Mouse (Mus musculus): ENCODE results near the gene March7.

DNA sequence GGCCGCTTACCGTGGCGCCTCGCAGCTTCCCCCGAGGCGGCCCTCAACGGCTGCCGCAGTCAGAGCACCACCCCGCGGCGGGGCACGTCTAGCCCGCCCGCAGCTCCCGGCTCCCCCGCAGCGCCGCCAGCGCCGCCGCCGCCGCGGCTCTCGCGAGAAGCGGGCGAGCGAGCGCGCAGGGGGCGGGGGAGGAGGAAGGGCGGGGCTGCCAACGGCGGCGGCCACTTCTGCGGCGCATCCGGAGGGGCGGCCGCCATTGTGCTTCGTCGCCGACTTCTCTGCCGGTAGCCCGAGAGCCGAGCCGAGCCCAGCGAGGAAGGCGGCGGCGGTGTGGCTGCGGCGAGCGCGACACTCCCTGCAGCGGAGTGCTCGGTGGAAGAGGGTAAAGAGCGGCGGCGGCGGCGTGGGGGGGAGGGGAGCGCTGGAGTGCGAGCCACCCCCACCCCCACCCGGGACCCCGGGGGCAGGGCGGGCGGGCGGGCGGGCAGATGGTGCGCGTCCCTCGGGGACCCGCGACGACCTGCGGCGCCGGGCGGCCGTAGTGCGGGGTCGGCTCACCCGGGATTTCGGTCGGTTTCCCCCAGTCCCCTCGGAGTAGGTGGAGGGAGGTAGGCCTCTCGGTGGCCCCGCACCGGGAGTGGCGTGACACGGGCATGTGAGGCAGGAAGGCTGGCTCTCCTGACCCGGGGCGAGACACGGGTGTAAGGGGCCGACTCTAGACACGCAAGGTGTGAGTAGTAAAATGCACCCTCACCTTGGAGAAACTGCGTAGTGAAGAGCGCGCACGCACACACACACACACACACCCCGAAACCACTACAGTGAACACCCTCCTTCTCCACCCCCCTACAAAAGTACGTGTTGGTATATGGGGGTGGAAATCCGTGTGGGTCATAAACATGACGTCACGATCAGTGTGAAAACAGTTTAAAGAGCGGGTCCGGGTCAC lies at the start of gene March7, which contains the start of gene Baz2b:
- TF ChIP-seq CTCF (IDR thresholded peaks at IDR 0.05; ENCODE audit: insufficient read depth, low read depth, low read length) (no peak), POLR2A (IDR thresholded peaks at IDR 0.05; ENCODE audit: insufficient read depth, low read depth, low read length) (peak; percentile 56)
